Mouse (Mus musculus) liver (tissue): ENCODE measurements around the gene Tmem62.
"Not testable (repeated sequence)": the region's sequence is repeated elsewhere in the genome, so short reads cannot be mapped to it uniquely, and the experiment has no call there.

Experiments used
- DNase-seq: peaks from one replicate; pipeline ENCODE4 v3.0.0-alpha.2; 2020; ENCODE audit warnings: mixed read lengths

Gene Tmem62

DNA sequence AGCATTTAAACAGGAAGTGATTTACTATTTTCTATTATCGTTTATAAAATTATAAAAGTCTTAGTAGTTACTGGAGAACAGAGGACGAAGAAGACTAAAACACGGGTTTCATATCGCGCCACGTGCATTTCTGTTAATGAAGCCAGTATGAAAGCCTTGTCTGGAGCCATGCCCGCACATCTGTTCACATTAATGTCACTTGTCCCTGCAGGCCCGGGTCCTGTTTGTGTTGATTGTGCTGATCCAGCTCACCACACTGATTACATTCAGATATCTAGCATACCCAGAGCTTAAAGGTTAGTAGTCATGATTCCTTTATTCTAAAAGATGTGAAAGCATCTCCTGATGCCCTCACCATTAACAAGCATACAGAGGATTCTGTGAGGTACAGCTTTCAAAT lies 22.0 kb downstream of the Tmem62 start:
- DNase-seq: peak; percentile 29

DNA sequence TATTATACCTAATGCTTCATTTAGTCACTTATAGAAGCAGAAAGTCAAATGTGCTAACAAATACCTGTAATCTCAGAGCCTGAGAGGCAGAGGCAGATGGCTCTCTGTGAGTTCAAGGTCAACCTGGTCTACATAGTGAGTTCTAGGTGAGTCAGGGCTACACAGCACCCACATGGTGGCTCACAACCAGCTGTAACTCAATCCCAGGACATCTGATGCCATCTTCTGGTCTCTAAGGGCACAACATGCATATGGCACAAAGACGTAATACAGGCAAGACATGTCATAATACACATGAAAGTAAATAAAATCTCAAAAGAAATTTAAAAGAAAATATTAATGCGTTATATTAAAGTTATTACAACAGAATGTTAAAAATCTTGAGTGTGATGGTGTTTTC lies 26.8 kb downstream of the Tmem62 start:
- no peak for DNase-seq

DNA sequence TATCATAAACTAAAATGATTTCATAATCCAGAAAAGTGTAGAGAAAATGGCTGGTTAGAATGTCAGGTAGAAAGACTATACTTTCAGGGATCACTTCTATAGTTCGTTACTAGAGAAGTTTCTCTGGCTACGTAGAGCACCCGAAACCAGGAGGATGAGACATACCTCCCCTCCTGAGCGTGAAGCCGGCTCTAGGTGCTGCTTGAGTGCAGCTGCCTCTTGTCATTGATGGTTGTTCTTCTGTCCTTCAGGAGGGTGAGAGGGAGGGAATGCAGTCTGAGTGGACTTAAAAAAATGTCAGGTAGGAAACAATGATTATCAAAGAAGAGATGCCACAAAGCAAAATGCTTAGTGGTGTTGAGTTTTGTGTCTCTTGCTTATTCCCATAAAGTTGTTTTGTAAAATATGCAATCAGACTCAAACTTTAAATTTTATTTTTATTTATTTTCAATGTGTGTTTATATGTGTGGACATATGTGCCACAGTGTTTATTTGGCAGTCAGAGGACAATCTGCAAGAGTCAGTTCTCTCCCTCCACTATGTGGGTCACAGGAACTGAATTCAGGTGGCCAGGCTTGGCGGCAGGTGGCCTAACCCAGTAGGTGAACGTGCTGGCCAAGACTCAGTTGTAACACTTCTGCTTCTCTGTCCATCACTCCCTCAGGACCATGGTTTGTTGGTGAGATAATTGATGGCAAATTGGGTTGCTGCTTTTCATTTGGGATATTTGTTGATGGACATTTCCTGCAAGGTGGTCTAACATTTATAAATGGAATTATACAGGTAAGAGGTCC lies 27.4 kb downstream of the Tmem62 start:
- DNase-seq: no peak

DNA sequence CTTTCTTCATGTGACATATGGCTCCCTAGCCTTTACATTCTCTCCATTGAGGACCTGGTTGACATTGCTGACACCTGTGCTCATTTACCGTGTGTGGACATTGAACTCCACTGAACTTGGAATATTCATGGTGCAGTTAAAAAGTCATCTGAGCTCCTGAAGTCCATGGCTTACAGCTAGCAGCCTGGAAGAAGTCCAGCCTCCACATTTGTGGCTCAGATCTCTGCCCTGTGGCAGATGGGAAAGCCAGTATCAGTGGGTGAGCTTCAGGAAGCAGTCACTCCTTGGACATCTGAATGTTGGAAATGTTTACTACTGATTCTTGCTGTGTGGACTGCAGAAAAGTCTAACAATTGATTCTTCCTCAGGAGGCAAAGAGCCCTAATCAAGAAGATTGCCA lies 30.2 kb downstream of the Tmem62 start:
- no peak for DNase-seq

DNA sequence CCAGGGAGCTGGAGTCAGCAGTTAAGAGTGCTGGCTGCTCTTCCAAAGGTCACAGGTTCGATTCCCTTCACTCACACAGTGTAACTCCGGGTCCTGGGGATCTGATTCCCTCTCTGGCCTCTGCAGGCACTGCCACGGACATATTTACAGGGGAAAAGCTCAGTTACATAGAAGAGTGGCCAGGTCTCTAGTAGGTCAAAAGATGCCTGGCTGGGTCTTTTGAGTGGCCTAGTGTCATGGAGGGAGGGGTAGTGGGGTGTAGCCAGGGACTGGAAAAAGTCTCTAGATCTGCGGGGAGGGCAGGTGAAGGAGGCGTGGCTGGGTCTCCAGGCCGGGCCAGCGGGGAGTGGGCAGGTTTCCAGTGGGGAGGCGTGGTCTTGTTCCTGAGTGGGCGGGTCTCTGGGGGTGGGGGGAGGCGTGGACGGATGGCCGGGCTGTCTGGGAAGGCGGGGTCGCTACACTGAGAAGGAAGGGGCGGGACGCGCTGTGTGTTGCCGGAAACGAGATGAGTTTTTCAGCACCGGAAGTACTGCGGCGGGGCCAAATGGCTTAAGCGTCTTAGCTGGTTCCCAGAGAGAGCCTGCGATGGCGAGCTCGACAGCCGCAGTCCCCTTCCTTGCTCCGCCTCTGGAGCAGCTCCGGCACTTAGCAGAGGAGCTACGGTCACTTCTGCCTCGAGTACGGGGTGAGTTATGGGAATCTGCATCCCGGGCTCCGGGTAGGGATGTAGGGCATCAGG lies 31.3 kb downstream of the Tmem62 start, which contains the start of gene Ccndbp1:
Gene Ccndbp1 (plus strand): TSS at position 479 of the 739 bp plus-strand sequence.
- DNase-seq: peak; percentile 96

DNA sequence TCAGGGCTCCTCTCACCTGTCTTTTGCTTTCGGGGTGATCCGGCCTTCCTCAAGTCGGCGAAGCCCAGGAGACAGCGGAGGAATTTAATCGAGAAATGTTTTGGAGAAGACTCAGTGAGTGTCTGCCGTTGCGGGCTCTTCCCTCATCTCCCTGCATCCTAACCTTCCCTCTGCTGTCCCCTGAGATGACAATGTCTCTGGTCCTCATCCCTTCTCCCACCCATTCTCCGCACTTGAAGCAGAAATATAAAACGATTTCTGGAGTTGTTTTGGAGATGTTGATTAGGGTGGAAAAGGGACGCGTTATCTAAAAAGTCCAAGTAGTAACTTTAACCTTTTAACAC lies 31.8 kb downstream of the Tmem62 start:
- DNase-seq: no peak

DNA sequence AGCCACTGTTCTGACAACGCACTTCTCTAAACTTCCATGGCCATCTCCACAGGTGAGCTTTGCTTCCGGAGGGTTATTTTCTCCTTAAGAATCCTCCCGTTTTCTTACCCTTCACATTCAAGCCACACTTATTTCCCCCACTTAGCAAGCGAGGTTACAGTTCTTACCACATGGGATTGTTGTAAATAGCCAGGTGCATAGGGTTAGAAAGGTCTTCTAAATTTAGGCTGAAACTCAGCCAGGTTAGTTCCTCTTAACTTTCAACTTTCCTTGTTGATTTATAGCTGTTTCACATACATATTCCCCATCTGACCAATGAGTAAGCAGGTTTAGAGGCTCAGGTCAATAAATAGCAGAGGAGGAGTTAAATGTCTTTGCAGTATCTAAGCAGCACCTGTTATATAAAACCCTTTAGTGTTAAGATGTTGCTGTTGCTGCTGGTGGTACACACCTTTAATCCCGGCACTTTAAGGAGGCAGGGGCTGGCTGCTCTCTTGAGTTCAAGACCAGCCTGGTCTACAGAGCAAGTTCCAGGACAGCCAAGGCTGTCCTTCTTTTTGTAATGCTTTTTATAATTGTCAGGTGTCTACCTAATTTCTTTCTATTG lies 32.4 kb downstream of the Tmem62 start:
- no peak for DNase-seq

DNA sequence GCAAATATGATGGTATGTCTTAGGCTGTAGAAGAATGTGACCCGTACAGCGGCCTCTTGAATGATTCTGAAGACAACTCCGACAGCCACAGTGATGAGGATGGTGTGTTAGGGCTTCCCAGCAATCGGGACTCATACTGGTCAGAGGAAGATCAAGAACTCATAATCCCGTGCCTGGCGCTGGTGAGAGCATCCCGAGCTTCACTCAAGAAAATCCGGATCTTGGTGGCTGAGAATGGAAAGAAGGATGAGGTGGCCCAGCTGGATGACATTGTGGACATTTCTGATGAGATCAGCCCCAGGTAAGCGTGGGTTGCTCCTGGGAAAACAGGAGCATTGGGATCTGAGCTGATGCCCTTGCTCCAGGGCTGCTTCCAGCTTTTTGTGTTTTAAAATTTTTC lies 35.9 kb downstream of the Tmem62 start:
- DNase-seq: no peak

DNA sequence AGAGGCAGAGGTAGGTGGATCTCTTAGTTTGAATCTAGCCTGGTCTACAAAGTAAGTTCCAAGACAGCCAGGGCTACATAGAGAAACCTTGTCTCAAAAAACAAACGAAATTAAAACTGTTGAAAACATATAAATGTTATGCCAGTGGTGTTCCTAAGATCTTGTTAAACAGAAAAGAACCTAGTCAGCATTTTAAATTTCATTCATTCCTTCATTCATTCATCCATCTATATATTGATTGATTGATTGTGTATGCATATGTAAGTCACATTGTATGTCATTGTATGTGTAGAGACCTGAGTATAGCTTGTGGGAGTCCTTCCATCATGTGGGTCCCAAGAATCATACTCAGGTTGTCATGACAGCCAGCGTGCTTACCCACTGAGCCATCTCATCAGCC lies 38.7 kb downstream of the Tmem62 start:
- DNase-seq: no peak

DNA sequence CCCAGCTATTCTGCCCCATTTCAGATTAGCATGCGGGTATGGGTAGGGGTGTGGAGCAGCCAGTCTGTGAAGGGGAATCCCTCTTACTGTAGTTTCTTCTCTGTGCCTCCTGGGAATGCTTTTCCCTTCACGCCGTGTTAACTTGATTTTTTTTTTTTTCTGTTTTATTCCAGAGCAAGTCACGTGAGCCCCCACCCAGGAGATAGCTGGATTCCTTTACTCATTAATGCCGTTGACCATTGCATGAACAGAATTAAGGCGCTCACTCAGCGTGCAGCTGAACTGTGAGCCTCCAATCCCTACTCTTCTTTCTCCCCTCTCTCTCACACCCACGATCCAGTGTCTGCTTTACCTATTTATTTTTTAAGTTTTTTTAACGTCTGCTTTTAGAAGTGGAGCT lies 39.4 kb downstream of the Tmem62 start:
- DNase-seq: no peak

DNA sequence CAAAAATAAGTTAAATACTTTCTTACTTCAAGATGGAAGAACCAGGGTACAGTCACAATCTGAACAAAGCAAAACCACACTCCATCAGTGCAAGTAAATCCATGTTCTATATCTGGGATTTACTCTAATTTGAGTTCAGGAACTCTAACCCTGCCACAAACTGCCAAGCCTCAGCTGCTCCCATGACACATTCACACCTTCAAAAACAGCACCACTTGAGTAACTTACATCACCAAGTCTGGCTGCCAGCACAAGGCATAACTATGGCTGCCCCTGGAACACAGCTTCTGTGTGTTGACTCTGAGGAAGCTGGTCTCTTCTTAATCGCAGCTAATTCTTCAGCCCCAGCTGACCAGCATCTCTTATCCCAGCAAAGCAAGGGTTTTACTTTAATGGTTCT lies 40.3 kb downstream of the Tmem62 start:
- DNase-seq: no peak

DNA sequence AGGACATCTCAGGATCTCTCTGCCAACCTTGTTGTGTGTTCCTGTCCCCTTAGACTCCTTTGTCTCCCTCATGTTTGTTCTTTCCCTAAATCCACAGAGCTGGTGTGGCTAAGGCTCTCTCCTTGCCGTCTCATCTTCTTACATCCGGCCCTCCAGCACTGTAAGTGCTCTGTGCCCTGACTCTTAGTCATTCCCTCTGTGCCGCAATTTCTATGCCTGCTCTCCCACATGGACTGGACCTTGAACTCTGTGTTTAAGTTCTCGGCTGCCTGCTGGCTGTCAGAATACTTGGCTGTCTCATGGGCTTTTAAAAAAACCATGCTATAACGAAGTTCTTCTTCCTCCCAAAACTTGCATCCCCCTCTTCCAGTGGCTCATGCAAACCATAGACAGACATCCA lies 46.1 kb downstream of the Tmem62 start:
- DNase-seq: no peak

DNA sequence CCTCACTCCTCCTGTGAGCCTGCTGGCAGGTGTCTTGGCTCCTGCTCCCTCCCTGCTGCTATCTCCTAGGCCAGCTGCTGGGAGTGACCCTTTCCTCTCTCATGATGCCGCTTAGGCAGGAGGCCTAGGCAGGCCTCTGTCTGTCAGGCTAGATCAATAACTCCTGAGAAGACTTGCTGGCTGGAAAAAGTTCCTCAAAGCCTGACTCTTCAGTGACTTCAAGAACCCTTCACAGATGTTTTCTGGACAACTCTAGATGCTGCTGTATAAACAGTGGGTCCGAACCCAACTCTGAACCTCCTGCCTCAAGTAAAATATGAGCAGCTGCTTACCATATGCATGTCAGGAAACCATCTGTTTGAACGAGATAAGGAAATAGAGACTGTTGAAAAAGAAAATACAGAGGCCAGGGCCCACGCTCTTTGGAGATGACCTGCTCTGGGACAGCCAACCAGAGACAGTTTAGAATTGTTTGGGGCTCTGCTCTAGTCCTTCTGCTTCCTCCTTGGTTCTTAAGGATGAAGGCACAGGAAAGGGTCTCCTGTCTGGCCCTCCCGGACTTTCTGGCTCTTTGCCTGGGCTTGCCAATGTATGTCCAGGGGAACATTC lies 60.0 kb downstream of the Tmem62 start, which contains the start of gene Epb42:
Gene Epb42 (minus strand): TSS at position 340 of the 609 bp plus-strand sequence.
- DNase-seq: peak; percentile 90

DNA sequence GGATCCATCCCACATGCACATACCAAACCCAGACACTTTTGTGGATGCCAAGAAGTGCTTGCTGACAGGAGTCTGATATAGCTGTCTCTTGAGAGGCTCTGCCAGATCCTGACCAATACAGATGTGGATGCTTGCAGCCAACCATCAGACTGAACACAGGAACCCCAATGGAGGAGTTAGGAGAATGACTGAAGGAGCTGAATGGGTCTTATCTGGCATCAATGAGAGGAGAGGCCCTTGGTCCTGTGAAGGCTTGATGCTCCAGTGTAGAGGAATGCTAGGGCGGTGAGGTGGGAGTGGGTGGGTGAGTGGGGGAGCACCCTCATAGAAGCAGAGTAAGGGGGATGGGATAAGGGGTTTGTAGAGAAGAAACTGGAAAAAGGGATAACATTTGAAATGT lies 62.0 kb downstream of the Tmem62 start:
- DNase-seq: not testable (repeated sequence)

DNA sequence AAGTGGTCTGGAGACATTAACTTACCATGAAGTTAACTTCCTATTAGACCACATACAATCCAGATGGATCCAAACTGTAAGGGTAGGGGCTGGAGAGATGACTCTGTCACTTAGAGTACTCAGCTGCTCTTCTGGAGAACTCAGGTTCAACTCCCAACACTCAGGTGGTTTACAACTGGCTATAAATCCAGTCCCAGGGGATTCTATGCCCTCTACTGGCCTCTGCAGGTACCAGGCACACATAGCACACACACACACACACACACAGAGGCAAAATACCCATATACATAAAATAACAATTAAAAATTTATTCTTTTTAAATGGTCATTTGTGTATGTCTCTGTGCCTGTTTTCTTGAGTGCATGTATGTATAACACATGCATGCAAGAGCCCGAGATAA lies 62.6 kb downstream of the Tmem62 start:
- DNase-seq: peak; percentile 32

DNA sequence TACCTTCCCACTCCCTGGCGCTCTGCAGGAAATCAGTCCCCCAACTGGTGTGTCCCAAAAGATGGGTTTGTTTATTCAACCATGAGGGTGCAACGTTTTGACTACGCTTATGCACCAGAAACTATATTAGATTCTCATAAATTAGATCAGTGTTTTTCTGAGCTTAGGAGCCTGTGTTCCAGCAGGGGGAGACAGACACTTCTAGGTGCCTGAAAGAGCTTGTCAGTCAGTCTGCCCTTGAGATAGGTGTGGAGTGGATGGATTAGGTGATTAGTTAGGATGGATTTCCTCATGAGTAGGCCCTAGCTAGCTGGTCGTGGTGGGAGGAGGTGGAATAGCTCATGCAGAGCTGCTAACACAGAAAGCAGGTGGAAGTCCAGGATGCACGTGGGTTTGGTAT lies 64.3 kb downstream of the Tmem62 start:
- peak; percentile 63 for DNase-seq

DNA sequence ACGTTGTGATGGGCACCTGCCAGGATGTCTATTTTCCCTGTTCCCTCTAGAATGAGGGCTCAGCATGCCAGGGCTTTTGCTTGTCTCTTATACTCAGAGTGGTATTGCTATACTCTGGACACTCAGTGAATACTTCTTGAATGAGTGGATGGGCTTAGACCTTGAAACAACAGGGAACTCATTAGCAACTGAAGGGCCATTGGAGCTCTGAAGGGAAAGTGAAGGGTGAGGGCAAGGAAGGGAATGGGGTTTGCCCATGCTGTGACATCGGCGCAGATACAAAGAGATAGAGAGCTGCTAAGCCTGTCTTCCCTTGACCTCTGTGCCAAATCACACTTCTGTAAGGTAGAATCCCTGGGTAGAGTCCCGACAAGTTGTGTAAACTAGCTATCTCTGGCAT lies 68.8 kb downstream of the Tmem62 start:
- DNase-seq: no peak

DNA sequence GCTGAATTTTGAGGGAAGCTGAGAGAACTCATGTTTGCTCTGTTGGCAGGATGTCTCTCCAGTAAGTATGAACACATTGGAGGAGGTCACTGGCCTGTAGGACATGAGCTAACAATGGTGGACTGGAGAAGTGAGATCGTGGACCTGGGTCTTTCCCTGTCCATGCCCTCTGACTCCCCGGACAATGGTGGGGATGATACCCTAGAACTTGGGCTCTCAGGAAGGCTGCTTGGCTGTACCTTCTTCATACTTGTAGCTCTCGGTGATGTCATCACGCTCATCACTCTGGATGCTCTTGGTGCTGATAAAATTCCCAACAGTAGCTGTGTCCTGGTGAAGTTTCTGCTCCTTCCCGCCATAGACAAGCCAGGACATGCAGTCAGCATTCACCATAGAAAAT lies 75.4 kb downstream of the Tmem62 start:
- no peak for DNase-seq

DNA sequence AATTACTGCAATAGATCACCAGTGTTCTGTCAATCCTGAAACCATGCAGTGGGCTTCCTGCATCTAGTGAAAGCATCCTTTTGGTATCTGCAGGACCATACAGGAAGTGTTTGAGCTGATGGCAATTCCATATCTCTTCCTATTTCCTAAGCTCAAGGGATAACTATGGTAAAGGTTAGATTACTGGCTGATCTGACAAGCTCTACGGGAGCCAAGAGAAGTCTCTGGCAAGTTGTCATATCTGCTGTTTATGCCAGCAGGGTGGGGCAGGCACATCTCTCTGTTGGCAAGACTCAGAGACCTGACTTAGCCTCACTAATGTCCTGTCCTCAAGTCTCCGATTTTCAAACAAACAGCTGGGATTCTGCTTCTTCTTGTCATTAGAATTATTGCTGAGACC lies 77.2 kb downstream of the Tmem62 start:
- peak; percentile 47 for DNase-seq

DNA sequence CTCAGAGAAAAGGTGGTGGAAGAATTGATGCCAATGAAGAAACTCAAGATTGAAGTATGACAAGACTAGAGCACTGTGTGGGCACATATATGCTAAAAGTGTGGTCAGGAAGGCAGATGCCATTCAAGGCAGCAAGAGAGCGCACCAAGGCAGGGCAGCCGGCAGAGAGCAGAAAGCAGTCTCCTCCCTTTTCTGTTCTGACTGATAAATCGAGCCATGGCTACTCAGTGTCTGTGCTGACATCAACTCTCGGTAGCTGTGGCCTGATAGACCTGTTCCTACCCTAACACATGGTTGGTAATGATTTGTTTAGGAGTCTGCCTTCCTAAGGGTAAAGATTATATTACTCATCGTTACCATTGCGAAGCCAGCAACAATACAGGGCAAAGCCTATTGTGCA lies 79.1 kb downstream of the Tmem62 start:
- DNase-seq: peak; percentile 68
